Mouse (Mus musculus) midbrain, embryonic 11.5 days (tissue): ENCODE data around the gene Lcp2. TPM values are rescaled to one million over a fixed set of nuclear protein-coding genes. Genes with fewer than 3 reads are reported as not detected.

Source experiments
- ATAC-seq: fragments of 200-750 bp; cut with Nextera tagmentation; 2 replicates; pipeline ENCODE4 v1.8.0; 2017; ENCODE audit warnings: moderate TSS enrichment, moderate library complexity; ENCODE audit not compliant: low FRiP score
- DNase-seq: peaks from one replicate; pipeline ENCODE4 v3.0.0; 2015; ENCODE audit warnings: low spot score; ENCODE audit errors: missing footprints
- H3K27ac ChIP-seq: fragments of 300-500 bp; sonication (generic); 2 replicates; pipeline ENCODE4 v1.5.1; 2014; ENCODE audit warnings: low read depth, low read length
- H3K27me3 ChIP-seq: fragments of 300-500 bp; sonication (generic); 2 replicates; pipeline ENCODE4 v1.6.1; 2014; ENCODE audit warnings: mild to moderate bottlenecking, low read length, moderate library complexity, mixed read lengths; ENCODE audit not compliant: control insufficient read depth, insufficient read depth
- H3K36me3 ChIP-seq: fragments of 300-500 bp; sonication (generic); 2 replicates; pipeline ENCODE4 v1.6.1; 2014; ENCODE audit warnings: mild to moderate bottlenecking, low read length, moderate library complexity, mixed read lengths; ENCODE audit not compliant: control insufficient read depth, insufficient read depth
- H3K4me1 ChIP-seq: fragments of 300-500 bp; sonication (generic); 2 replicates; pipeline ENCODE4 v1.6.1; 2014; ENCODE audit warnings: low read length; ENCODE audit not compliant: control insufficient read depth, insufficient read depth
- H3K4me2 ChIP-seq: fragments of 300-500 bp; sonication (generic); 2 replicates; pipeline ENCODE4 v1.6.1; 2014; ENCODE audit warnings: mild to moderate bottlenecking, moderate library complexity
- H3K4me3 ChIP-seq: fragments of 300-500 bp; sonication (generic); 2 replicates; pipeline ENCODE4 v1.5.1; 2014; ENCODE audit warnings: low read depth, low read length
- H3K9ac ChIP-seq: fragments of 300-500 bp; sonication (generic); 2 replicates; pipeline ENCODE4 v1.6.1; 2014; ENCODE audit warnings: low read length
- H3K9me3 ChIP-seq: fragments of 300-500 bp; sonication (generic); 2 replicates; pipeline ENCODE4 v1.6.1; 2016; ENCODE audit warnings: low read length; ENCODE audit not compliant: control insufficient read depth
- WGBS: fragments of 180-500 bp; shearing (Covaris S2); extraction: QIAGEN DNeasy Blood & Tissue Kit; methylation state at CpG from one replicate; pipeline ENCODE4 v1.1.7; 2014; 5-methylcytosine and 5-hydroxymethylcytosine counted together
- polyA plus RNA-seq: library from polyadenylated mRNA; unstranded; fragments of >200 nt; fragmentation: Nextera tagmentation; extraction: Ambion mirVana; gene quantifications from 2 replicates; pipeline ENCODE4 v1.2.1, GENCODE M21; 2014

The Lcp2 gene
- polyA plus RNA-seq, 1 experiment from 2014 or later: 2.7 TPM

GRCm38 (mm10) chr11:34035909-34036658 lies 10.6 kb upstream of the Lcp2 start:
- Histone ChIP-seq H3K9ac (no peak overlapping the region), H3K4me2 (no peak overlapping the region), H3K27ac (no peak overlapping the region), H3K4me3 (no peak overlapping the region), H3K27me3 (no peaks in the 10 kb centered on the region), H3K36me3 (no peaks in the 10 kb centered on the region), H3K9me3 (no peaks in the 10 kb centered on the region), H3K4me1 (no peaks in the 10 kb centered on the region)
- ATAC-seq (no peak), DNase-seq (no peak)
- WGBS: 81% methylated on average over 5 of the region's 5 CpGs

GRCm38 (mm10) chr11:34040061-34040460 lies 6.7 kb upstream of the Lcp2 start:
- Histone ChIP-seq H3K9ac (no peak overlapping the region), H3K9me3 (no peaks in the 10 kb centered on the region), H3K4me3 (no peak overlapping the region), H3K36me3 (no peaks in the 10 kb centered on the region), H3K27ac (no peak overlapping the region), H3K4me2 (no peak overlapping the region), H3K27me3 (no peaks in the 10 kb centered on the region), H3K4me1 (no peaks in the 10 kb centered on the region)
- no peak for DNase-seq
- ATAC-seq: no peak
- 80% methylated on average over 5 of the region's 5 CpGs for WGBS

- Histone ChIP-seq H3K9me3 (no peaks in the 10 kb centered on the region), H3K27ac (no peak overlapping the region), H3K9ac (no peak overlapping the region), H3K4me2 (no peak overlapping the region), H3K27me3 (no peaks in the 10 kb centered on the region), H3K36me3 (no peaks in the 10 kb centered on the region), H3K4me3 (no peak overlapping the region), H3K4me1 (no peaks in the 10 kb centered on the region)
- DNase-seq (no peak), ATAC-seq (no peak)
- WGBS: 78% methylated on average over 1 of the region's 1 CpGs
These were observed 3.9 kb upstream of the Lcp2 start for GRCm38 (mm10) chr11:34042808-34043207.

- H3K9ac ChIP-seq: no peak overlapping the region
- no peak for DNase-seq
- WGBS: 87% methylated on average over 5 of the region's 5 CpGs
- H3K9me3 ChIP-seq: no peaks in the 10 kb centered on the region
- H3K4me3 ChIP-seq: no peak overlapping the region
- H3K27ac ChIP-seq: no peak overlapping the region
- ATAC-seq: no peak
- H3K4me2 ChIP-seq: no peak overlapping the region
- no peaks in the 10 kb centered on the region for H3K36me3 ChIP-seq
- no peaks in the 10 kb centered on the region for H3K4me1 ChIP-seq
- H3K27me3 ChIP-seq: no peaks in the 10 kb centered on the region
These were observed 820 bp downstream of the Lcp2 start for GRCm38 (mm10) chr11:34047542-34047937.

- H3K4me2 ChIP-seq: no peak overlapping the region
- no peaks in the 10 kb centered on the region for H3K36me3 ChIP-seq
- H3K4me3 ChIP-seq: no peak overlapping the region
- no peak overlapping the region for H3K27ac ChIP-seq
- no peaks in the 10 kb centered on the region for H3K4me1 ChIP-seq
- H3K9ac ChIP-seq: no peak overlapping the region
- WGBS: 90% methylated on average over 8 of the region's 8 CpGs
- no peak for DNase-seq
- no peak for ATAC-seq
- H3K27me3 ChIP-seq: no peaks in the 10 kb centered on the region
- H3K9me3 ChIP-seq: no peaks in the 10 kb centered on the region
These were observed 1.8 kb downstream of the Lcp2 start for GRCm38 (mm10) chr11:34048375-34049124.

GRCm38 (mm10) chr11:34049125-34049379 lies 2.3 kb downstream of the Lcp2 start:
- H3K27me3 ChIP-seq: no peaks in the 10 kb centered on the region
- H3K4me3 ChIP-seq: no peak overlapping the region
- H3K9me3 ChIP-seq: no peaks in the 10 kb centered on the region
- DNase-seq (no peak), ATAC-seq (no peak)
- no peak overlapping the region for H3K27ac ChIP-seq
- no peaks in the 10 kb centered on the region for H3K36me3 ChIP-seq
- H3K9ac ChIP-seq: no peak overlapping the region
- H3K4me2 ChIP-seq: no peak overlapping the region
- 86% methylated on average over 1 of the region's 1 CpGs for WGBS
- H3K4me1 ChIP-seq: no peaks in the 10 kb centered on the region

- no peak for ATAC-seq
- Histone ChIP-seq H3K27ac (no peak overlapping the region), H3K9ac (no peak overlapping the region), H3K36me3 (no peaks in the 10 kb centered on the region), H3K4me2 (no peak overlapping the region), H3K4me3 (no peak overlapping the region), H3K4me1 (no peaks in the 10 kb centered on the region), H3K27me3 (no peaks in the 10 kb centered on the region), H3K9me3 (no peaks in the 10 kb centered on the region)
- no peak for DNase-seq
- 84% methylated on average over 1 of the region's 1 CpGs for WGBS
These were observed 3.3 kb downstream of the Lcp2 start for GRCm38 (mm10) chr11:34050063-34050462.

- no peak overlapping the region for H3K27ac ChIP-seq
- no peaks in the 10 kb centered on the region for H3K4me1 ChIP-seq
- no peaks in the 10 kb centered on the region for H3K36me3 ChIP-seq
- DNase-seq (no peak), ATAC-seq (no peak)
- no peaks in the 10 kb centered on the region for H3K9me3 ChIP-seq
- H3K9ac ChIP-seq: no peak overlapping the region
- no peaks in the 10 kb centered on the region for H3K27me3 ChIP-seq
- no peak overlapping the region for H3K4me2 ChIP-seq
- no peak overlapping the region for H3K4me3 ChIP-seq
- WGBS: 67% methylated on average over 2 of the region's 2 CpGs
These were observed 3.9 kb downstream of the Lcp2 start for GRCm38 (mm10) chr11:34050643-34051042.

GRCm38 (mm10) chr11:34053031-34053818 lies 6.5 kb downstream of the Lcp2 start:
- no peaks in the 10 kb centered on the region for H3K27me3 ChIP-seq
- WGBS: 82% methylated on average over 6 of the region's 6 CpGs

More at GRCm38 (mm10) chr11:34053031-34053818, 6.5 kb downstream of the Lcp2 start:
- no peak overlapping the region for H3K4me3 ChIP-seq
- no peak overlapping the region for H3K9ac ChIP-seq
- DNase-seq (no peak), ATAC-seq (no peak)
- no peaks in the 10 kb centered on the region for H3K4me1 ChIP-seq
- no peak overlapping the region for H3K4me2 ChIP-seq
- no peak overlapping the region for H3K27ac ChIP-seq
- H3K9me3 ChIP-seq: no peaks in the 10 kb centered on the region
- no peaks in the 10 kb centered on the region for H3K36me3 ChIP-seq
